Mouse (Mus musculus) olfactory bulb, adult 2 months (tissue): ENCODE results near the gene Bbc3. TPM values are rescaled to one million over a fixed set of nuclear protein-coding genes. Genes with fewer than 3 reads are reported as not detected.
"Not testable (repeated sequence)": the region's sequence is repeated elsewhere in the genome, so short reads cannot be mapped to it uniquely, and the experiment has no call there.

ENCODE experiments used
- H3K27ac ChIP-seq: fragments of 200-500 bp; 2 replicates; pipeline ENCODE4 v1.5.1; 2012; ENCODE audit warnings: low read depth, low read length; ENCODE audit not compliant: insufficient read depth
- H3K4me1 ChIP-seq: fragments of 200-500 bp; 2 replicates; pipeline ENCODE4 v1.6.1; 2012; ENCODE audit warnings: low read length; ENCODE audit not compliant: control insufficient read depth, insufficient read depth
- H3K4me3 ChIP-seq: fragments of 200-500 bp; 2 replicates; pipeline ENCODE4 v1.5.1; 2012; ENCODE audit warnings: mild to moderate bottlenecking, low read depth, low read length, moderate library complexity; ENCODE audit not compliant: insufficient read depth
- CTCF ChIP-seq: fragments of 200-500 bp; IDR thresholded peaks from 2 replicates; pipeline ENCODE4 v1.5.1; 2012; ENCODE audit warnings: low read depth, mild to moderate bottlenecking, low read length, moderate library complexity; ENCODE audit not compliant: insufficient read depth
- POLR2A ChIP-seq: fragments of 200-500 bp; IDR thresholded peaks from 2 replicates; pipeline ENCODE4 v1.6.1; 2012; ENCODE audit warnings: mild to moderate bottlenecking, low read depth, low read length, moderate library complexity; ENCODE audit not compliant: insufficient read depth
- WGBS: fragments of 180-500 bp; shearing (Covaris S2); methylation state at CpG from one replicate; pipeline ENCODE4 v1.1.7; 2018; 5-methylcytosine and 5-hydroxymethylcytosine counted together
- polyA plus RNA-seq: library from polyadenylated mRNA; stranded (reverse); fragments of >200 nt; gene quantifications from 2 replicates; pipeline ENCODE4 v1.2.4, GENCODE M21; 2012; ENCODE audit warnings: low replicate concordance; ENCODE audit not compliant: missing spikeins, insufficient read depth, insufficient read length

Bbc3 gene
- not detected in 2 replicates for polyA plus RNA-seq

DNA sequence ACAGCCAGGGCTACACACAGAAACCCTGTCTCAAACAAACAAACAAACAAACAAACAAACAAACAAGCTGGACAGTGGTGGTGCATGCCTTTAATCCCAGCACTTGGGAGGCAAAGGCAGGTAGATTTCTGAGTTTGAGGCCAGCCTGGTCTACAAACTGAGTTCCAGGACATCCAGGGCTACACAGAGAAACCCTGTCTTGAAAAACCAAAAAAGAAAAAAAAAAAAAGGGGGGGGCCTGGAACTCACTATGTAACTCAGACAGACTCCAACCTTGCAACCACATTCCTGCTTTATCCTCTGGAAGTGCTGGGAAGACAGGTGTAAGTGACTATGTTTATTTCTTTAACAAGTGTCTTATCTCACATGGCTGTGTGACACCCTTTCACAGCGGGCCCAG lies at the start of gene Bbc3:
Gene Bbc3 (plus strand): TSS at position 301 of the 400 bp plus-strand sequence.
- H3K4me1 ChIP-seq, result peaks cover 27% of the 10 kb centered on the region
- peak within 1 kb of the TSS; percentile 92 for H3K4me3 ChIP-seq
- H3K27ac ChIP-seq, result peak within 1 kb of the TSS; percentile 13; the same call in 1 of the 2 replicates
- 64% methylated on average over 1 of the region's 1 CpGs for WGBS

DNA sequence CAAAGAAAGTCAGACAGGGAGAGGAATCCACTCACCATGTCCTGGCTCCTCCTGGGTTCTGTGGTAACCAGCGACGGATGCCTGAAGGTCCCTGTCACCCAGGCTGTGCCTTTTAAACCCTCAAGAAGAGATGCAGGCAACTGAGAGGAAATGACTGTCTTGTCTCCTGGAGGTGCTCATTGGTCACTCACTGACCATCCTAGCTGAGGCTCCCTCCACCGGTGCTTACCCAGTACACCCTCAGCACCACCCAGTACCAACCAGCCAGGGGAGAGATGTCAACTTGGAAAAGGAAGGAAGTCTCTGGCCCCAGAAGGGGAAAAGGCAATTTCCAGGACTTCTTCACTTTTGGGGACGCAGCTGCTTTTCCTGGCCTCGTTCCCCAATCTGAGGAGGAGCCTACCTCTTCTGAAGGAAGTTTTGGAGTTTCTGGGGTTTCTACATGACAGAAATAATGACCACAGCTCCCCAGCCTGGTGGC lies 49.0 kb upstream of the Bbc3 start, which contains the start of gene C5ar1:
Gene C5ar1 (minus strand): TSS at position 431 of the 481 bp plus-strand sequence.
- no peaks in the 10 kb centered on the region for H3K4me1 ChIP-seq
- WGBS, result 90% methylated on average over 5 of the region's 5 CpGs
- no peak within 1 kb of the TSS for H3K4me3 ChIP-seq
- TF ChIP-seq POLR2A, result no peak
- no peak for TF ChIP-seq CTCF
- no peak within 1 kb of the TSS for H3K27ac ChIP-seq

- H3K4me1 ChIP-seq, result no peaks in the 10 kb centered on the region
- WGBS, result 67% methylated on average over 1 of the region's 1 CpGs
- H3K27ac ChIP-seq, result no peak overlapping the region
- H3K4me3 ChIP-seq, result no peak overlapping the region
- TF ChIP-seq POLR2A (no peak), CTCF (no peak)
Measured at GRCm38 (mm10) chr7:16261097-16261496, 47.1 kb upstream of the Bbc3 start.

DNA sequence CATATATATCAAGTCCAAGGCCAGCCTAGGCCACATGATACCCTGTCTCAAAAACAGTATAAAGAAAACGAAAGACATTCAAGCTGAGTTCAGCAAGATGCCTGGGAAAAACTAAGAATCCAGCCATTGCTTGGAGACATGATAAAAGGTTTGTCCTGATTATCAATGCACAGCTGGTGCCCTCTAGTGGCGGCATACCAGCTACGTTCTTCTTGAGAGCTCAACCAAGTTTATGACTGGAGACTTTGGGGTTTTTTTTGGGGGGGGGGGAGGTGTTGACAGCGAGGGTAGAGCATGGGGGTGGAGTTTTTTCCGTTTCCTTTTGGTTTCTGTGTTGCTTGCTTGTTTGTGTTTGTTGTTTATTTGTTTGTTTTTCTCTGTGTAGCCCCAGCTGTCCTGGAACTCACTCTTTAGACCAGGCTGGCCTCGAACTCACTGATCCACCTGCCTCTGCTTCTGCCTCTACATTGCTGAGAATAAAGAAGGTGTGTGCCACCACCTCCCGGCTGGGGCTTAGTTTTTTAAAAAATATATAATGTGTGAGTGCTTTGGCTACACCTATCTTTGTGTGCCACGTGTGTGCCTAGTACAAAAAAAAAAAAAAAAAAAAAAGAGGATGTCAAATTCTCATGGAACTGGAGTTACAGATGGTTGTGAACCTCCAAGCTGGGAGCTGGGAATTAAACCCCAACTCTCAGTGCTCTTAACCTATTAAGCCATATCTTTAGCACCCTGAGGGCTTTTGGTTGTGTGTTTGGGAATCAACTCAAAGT lies 45.0 kb upstream of the Bbc3 start:
- no peaks in the 10 kb centered on the region for H3K4me1 ChIP-seq
- TF ChIP-seq POLR2A (no peak), CTCF (no peak)
- no peak overlapping the region for H3K27ac ChIP-seq
- 24% methylated on average over 8 of the region's 8 CpGs for WGBS
- H3K4me3 ChIP-seq, result no peak overlapping the region

DNA sequence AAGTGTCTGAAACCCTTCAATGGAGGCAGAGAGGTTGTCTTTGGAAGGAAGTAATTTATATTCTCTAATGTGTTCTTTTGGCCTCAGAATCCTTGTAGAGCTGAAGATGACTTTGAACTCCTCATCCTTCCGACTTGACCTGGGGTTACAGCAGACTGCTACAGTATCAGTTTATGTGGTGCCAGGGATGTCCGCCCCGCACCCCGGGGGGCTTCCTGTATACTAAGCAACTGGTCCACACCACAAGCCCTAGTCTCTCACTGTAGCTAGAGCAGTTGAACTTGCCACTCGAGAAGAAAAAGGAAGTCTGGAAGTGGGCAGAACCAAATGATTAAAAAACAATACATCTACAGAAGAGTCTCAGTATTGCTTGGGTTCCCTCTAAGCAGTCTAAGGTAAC lies 44.4 kb upstream of the Bbc3 start:
- H3K4me3 ChIP-seq, result no peak overlapping the region
- no peak overlapping the region for H3K27ac ChIP-seq
- 77% methylated on average over 5 of the region's 5 CpGs for WGBS
- TF ChIP-seq POLR2A (no peak), CTCF (no peak)
- no peaks in the 10 kb centered on the region for H3K4me1 ChIP-seq

- no peak overlapping the region for H3K27ac ChIP-seq
- TF ChIP-seq POLR2A (no peak), CTCF (no peak)
- no peak overlapping the region for H3K4me3 ChIP-seq
- peaks cover 7% of the 10 kb centered on the region for H3K4me1 ChIP-seq
- WGBS, result 90% methylated on average over 11 of the region's 11 CpGs
Measured at GRCm38 (mm10) chr7:16265856-16266255, 42.3 kb upstream of the Bbc3 start.

DNA sequence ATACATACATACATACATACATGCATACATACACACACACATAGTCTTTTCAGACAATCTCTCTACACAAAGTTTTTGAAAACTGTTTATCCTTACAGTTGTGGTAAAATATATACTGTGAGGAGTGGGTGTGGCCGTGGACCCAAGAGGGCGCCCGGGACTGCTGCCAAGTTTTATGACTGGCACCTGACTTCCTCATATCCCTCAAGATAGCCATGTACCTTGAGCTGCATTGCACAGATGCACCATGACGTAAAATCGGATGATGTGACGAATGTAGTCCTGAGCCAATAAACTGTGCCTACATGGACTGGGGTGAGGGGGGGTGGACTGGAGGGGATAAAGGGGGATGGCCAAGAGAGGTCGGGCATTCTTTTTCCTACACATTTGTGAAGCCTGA lies 41.6 kb upstream of the Bbc3 start:
- not testable (repeated sequence) for H3K27ac ChIP-seq, H3K4me1 ChIP-seq, H3K4me3 ChIP-seq
- 86% methylated on average over 7 of the region's 7 CpGs for WGBS

- H3K27ac ChIP-seq, result no peak overlapping the region
- 38% methylated on average over 1 of the region's 1 CpGs for WGBS
- H3K4me1 ChIP-seq, result peaks cover 23% of the 10 kb centered on the region
- TF ChIP-seq CTCF, result no peak
- no peak for TF ChIP-seq POLR2A
- H3K4me3 ChIP-seq, result no peak overlapping the region
Measured at GRCm38 (mm10) chr7:16271139-16271538, 37.1 kb upstream of the Bbc3 start.

- WGBS, result under 1% methylated on average over 43 of the region's 46 CpGs
Measured at GRCm38 (mm10) chr7:16272681-16273080, 35.5 kb upstream of the Bbc3 start.

More at GRCm38 (mm10) chr7:16272681-16273080, 35.5 kb upstream of the Bbc3 start:
- H3K4me1 ChIP-seq, result peaks cover 23% of the 10 kb centered on the region
- H3K4me3 ChIP-seq, result peak overlapping the region; percentile 67
- H3K27ac ChIP-seq, result peak overlapping the region; percentile 68
- TF ChIP-seq POLR2A, result no peak
- no peak for TF ChIP-seq CTCF
